Mouse (Mus musculus): Measurements from ENCODE around the gene Zc3h12c.
"Not testable (repeated sequence)": the region's sequence is repeated elsewhere in the genome, so short reads cannot be mapped to it uniquely, and the experiment has no call there.

The Zc3h12c gene

GRCm38 (mm10) chr9:52098600-52098999, 69.8 kb downstream of the Zc3h12c start:
- peak; percentile 85 for DNase-seq

- no peak for DNase-seq
Measured at GRCm38 (mm10) chr9:52097386-52097785, 71.0 kb downstream of the Zc3h12c start.

GRCm38 (mm10) chr9:52095666-52096065, 72.7 kb downstream of the Zc3h12c start:
- no peak for DNase-seq

- DNase-seq, result no peak
Measured at GRCm38 (mm10) chr9:52094471-52094980, 73.8 kb downstream of the Zc3h12c start.

GRCm38 (mm10) chr9:52094016-52094415, 74.4 kb downstream of the Zc3h12c start:
- no peak for DNase-seq

GRCm38 (mm10) chr9:52093108-52093507, 75.3 kb downstream of the Zc3h12c start:
- no peak for DNase-seq

GRCm38 (mm10) chr9:52092311-52092710, 76.1 kb downstream of the Zc3h12c start:
- no peak for DNase-seq

- no peak for DNase-seq
Measured at GRCm38 (mm10) chr9:52091752-52092151, 76.6 kb downstream of the Zc3h12c start.

- no peak for DNase-seq
Measured at GRCm38 (mm10) chr9:52082414-52082813, 86.0 kb downstream of the Zc3h12c start.

GRCm38 (mm10) chr9:52081979-52082378, 86.4 kb downstream of the Zc3h12c start:
- DNase-seq, result no peak

GRCm38 (mm10) chr9:52077692-52078091, 90.7 kb downstream of the Zc3h12c start:
- no peak for DNase-seq

- DNase-seq, result no peak
Measured at GRCm38 (mm10) chr9:52076089-52076488, 92.3 kb downstream of the Zc3h12c start.

GRCm38 (mm10) chr9:52072202-52072601, 96.2 kb downstream of the Zc3h12c start:
- DNase-seq, result no peak

GRCm38 (mm10) chr9:52071352-52071751, 97.0 kb downstream of the Zc3h12c start:
- not testable (repeated sequence) for DNase-seq

- no peak for DNase-seq
Measured at GRCm38 (mm10) chr9:52070052-52070451, 98.3 kb downstream of the Zc3h12c start.

Measured in cerebellum, adult 9-10 months (tissue).